Mouse (Mus musculus) cerebellum, adult (tissue): ENCODE data around the gene Pip5k1b.

Experiments
- ATAC-seq: cut with Nextera tagmentation; 2 replicates; pipeline ENCODE4 v1.9.2; 2017; ENCODE audit warnings: mild to moderate bottlenecking, moderate library complexity, mixed read lengths; ENCODE audit not compliant: insufficient number of reproducible peaks, low FRiP score, low TSS enrichment

Gene Pip5k1b

GRCm38 (mm10) chr19:24359270-24359669, 196.4 kb downstream of the Pip5k1b start:
- no peak for ATAC-seq

- no peak for ATAC-seq
These were observed 203.2 kb downstream of the Pip5k1b start for GRCm38 (mm10) chr19:24352298-24352959.

GRCm38 (mm10) chr19:24344501-24344900, 211.2 kb downstream of the Pip5k1b start:
- peak; percentile 68; the same call in 1 of the 2 replicates for ATAC-seq

- ATAC-seq = no peak
These were observed 212.9 kb downstream of the Pip5k1b start for GRCm38 (mm10) chr19:24342786-24343185.

- ATAC-seq = no peak
These were observed 219.1 kb downstream of the Pip5k1b start for GRCm38 (mm10) chr19:24336370-24337076.

- ATAC-seq = no peak
These were observed 219.9 kb downstream of the Pip5k1b start for GRCm38 (mm10) chr19:24335611-24336343.

- ATAC-seq = no peak
These were observed 222.7 kb downstream of the Pip5k1b start for GRCm38 (mm10) chr19:24332956-24333355.

GRCm38 (mm10) chr19:24331274-24331673, 224.4 kb downstream of the Pip5k1b start:
- ATAC-seq = no peak

- no peak for ATAC-seq
These were observed 225.3 kb downstream of the Pip5k1b start for GRCm38 (mm10) chr19:24330366-24330765.

GRCm38 (mm10) chr19:24327921-24328320, 227.8 kb downstream of the Pip5k1b start:
- ATAC-seq = no peak

GRCm38 (mm10) chr19:24326969-24327368, 228.7 kb downstream of the Pip5k1b start:
- ATAC-seq = no peak

GRCm38 (mm10) chr19:24325692-24326091, 230.0 kb downstream of the Pip5k1b start:
- ATAC-seq = no peak

GRCm38 (mm10) chr19:24323841-24324613, 231.6 kb downstream of the Pip5k1b start:
- ATAC-seq = no peak

GRCm38 (mm10) chr19:24321900-24322311, 233.8 kb downstream of the Pip5k1b start:
- no peak for ATAC-seq

- ATAC-seq = no peak
These were observed 234.3 kb downstream of the Pip5k1b start for GRCm38 (mm10) chr19:24321211-24321899.

- ATAC-seq = no peak
These were observed 237.5 kb downstream of the Pip5k1b start for GRCm38 (mm10) chr19:24318172-24318571.

- ATAC-seq = no peak
These were observed 237.9 kb downstream of the Pip5k1b start for GRCm38 (mm10) chr19:24317731-24318130.

GRCm38 (mm10) chr19:24317038-24317591, 238.6 kb downstream of the Pip5k1b start:
- ATAC-seq = no peak

- ATAC-seq = no peak
These were observed 239.5 kb downstream of the Pip5k1b start for GRCm38 (mm10) chr19:24316060-24316725.
